Mouse (Mus musculus): ENCODE results near the gene Ppp1r12a.

- TF ChIP-seq POLR2A (IDR thresholded peaks at IDR 0.05; ENCODE audit: low read depth, low read length) (no peak), CTCF (conservative IDR thresholded peaks at IDR 0.05; ENCODE audit: insufficient read depth, insufficient read length, low read depth, low read length) (no peak)
Observed at GRCm38 (mm10) chr10:108170818-108171217, 8.8 kb downstream of the Ppp1r12a start.

All from kidney, adult 2 months (tissue).